Mouse (Mus musculus) WW6 (cell line): ENCODE measurements at regions not wholly inside any gene's neighbourhood (a gene's known extent, or its start where the extent isn't known, plus 50 kb on each side); places are given as distances from the start of the nearest gene placed in this dataset.

Experiments used
- DNase-seq: peaks from one replicate; pipeline ENCODE4 v3.0.0-alpha.2; 2013; ENCODE audit warnings: low read depth, low spot score

GRCm38 (mm10) chr3:18929105-18929492 lies 699.4 kb downstream of the 1700064H15Rik start:
- DNase-seq = no peak

- DNase-seq = no peak
Measured at GRCm38 (mm10) chr3:18932983-18933726, 695.3 kb downstream of the 1700064H15Rik start.

- DNase-seq = no peak
Measured at GRCm38 (mm10) chr3:18934891-18935290, 693.6 kb downstream of the 1700064H15Rik start.

- no peak for DNase-seq
Measured at GRCm38 (mm10) chr3:18937333-18938122, 690.9 kb downstream of the 1700064H15Rik start.

- DNase-seq = no peak
Measured at GRCm38 (mm10) chr3:18941301-18942177, 686.9 kb downstream of the 1700064H15Rik start.

GRCm38 (mm10) chr3:18960341-18960740 lies 668.1 kb downstream of the 1700064H15Rik start:
- no peak for DNase-seq

GRCm38 (mm10) chr3:18988662-18989061 lies 639.8 kb downstream of the 1700064H15Rik start:
- no peak for DNase-seq

GRCm38 (mm10) chr3:18989577-18990240 lies 638.8 kb downstream of the 1700064H15Rik start:
- DNase-seq = no peak

GRCm38 (mm10) chr3:19000179-19000578 lies 628.3 kb downstream of the 1700064H15Rik start:
- DNase-seq = no peak

- no peak for DNase-seq
Measured at GRCm38 (mm10) chr3:19002056-19002455, 626.4 kb downstream of the 1700064H15Rik start.

- no peak for DNase-seq
Measured at GRCm38 (mm10) chr3:19004792-19005191, 623.7 kb downstream of the 1700064H15Rik start.

GRCm38 (mm10) chr3:19044566-19044965 lies 583.9 kb downstream of the 1700064H15Rik start:
- DNase-seq = no peak

GRCm38 (mm10) chr3:19045933-19046332 lies 582.5 kb downstream of the 1700064H15Rik start:
- no peak for DNase-seq

GRCm38 (mm10) chr3:19046610-19047009 lies 581.9 kb downstream of the 1700064H15Rik start:
- DNase-seq = no peak

- DNase-seq = no peak
Measured at GRCm38 (mm10) chr3:19055961-19056360, 572.5 kb downstream of the 1700064H15Rik start.

GRCm38 (mm10) chr3:19056623-19057022 lies 571.9 kb downstream of the 1700064H15Rik start:
- DNase-seq = no peak

GRCm38 (mm10) chr3:19059906-19060870 lies 568.3 kb downstream of the 1700064H15Rik start:
- DNase-seq = no peak

GRCm38 (mm10) chr3:19061488-19062248 lies 566.8 kb downstream of the 1700064H15Rik start:
- DNase-seq = no peak

- DNase-seq = no peak
Measured at GRCm38 (mm10) chr3:19062249-19062859, 566.1 kb downstream of the 1700064H15Rik start.
